Mouse (Mus musculus): Measurements from ENCODE around the gene Ints11.

GRCm38 (mm10) chr4:155932031-155932430 is 62.7 kb downstream of the Ints11 start:
- TF ChIP-seq POLR2A (IDR thresholded peaks at IDR 0.05; ENCODE audit: borderline replicate concordance, control insufficient read depth, low read depth, low read length) (no peak), CTCF (IDR thresholded peaks at IDR 0.05; ENCODE audit: control insufficient read depth, insufficient read depth, low read length) (no peak)
